Mouse (Mus musculus) thymus, adult 2 months (tissue): ENCODE data around the gene Capn1.

Experiments
- CTCF ChIP-seq: fragments of 200-500 bp; IDR thresholded peaks from 2 replicates; pipeline ENCODE4 v1.5.1; 2012; ENCODE audit warnings: mild to moderate bottlenecking, control low read depth, low read length, moderate library complexity, borderline replicate concordance; ENCODE audit not compliant: control insufficient read depth, poor library complexity, insufficient read depth; ENCODE audit errors: extremely low read depth
- POLR2A ChIP-seq: fragments of 200-500 bp; IDR thresholded peaks from 2 replicates; pipeline ENCODE4 v1.6.1; 2012; ENCODE audit warnings: mild to moderate bottlenecking, low read length, control low read depth, moderate library complexity; ENCODE audit not compliant: control insufficient read depth, poor library complexity, insufficient read depth; ENCODE audit errors: extremely low read depth

- TF ChIP-seq CTCF (peak; percentile 23; the same call in 1 of the 2 replicates), POLR2A (peak; percentile 90)
These were observed 46.1 kb upstream of the Capn1 start for GRCm38 (mm10) chr19:6061641-6062302.
